Mouse (Mus musculus) brown adipose tissue, adult 24 weeks (tissue): ENCODE results near the gene Cdt1. TPM values are rescaled to one million over a fixed set of nuclear protein-coding genes. Genes with fewer than 3 reads are reported as not detected.
A peak's percentile ranks its signal among the peaks of the same experiment; 100 is the strongest.

Experiments
- H3K27ac ChIP-seq: fragments of 200-500 bp; replicated peaks from 2 replicates; pipeline ENCODE4 v1.5.1; 2012; ENCODE audit warnings: low read depth, mild to moderate bottlenecking, low read length
- H3K4me1 ChIP-seq: fragments of 200-500 bp; 2 replicates; pipeline ENCODE4 v1.6.1; 2012; ENCODE audit warnings: low read length, mixed read lengths; ENCODE audit not compliant: control insufficient read depth, insufficient read depth, insufficient read length
- H3K4me3 ChIP-seq: fragments of 200-500 bp; 2 replicates; pipeline ENCODE4 v1.5.1; 2012; ENCODE audit warnings: low read depth, mild to moderate bottlenecking, low read length, moderate library complexity; ENCODE audit not compliant: insufficient read depth
- polyA plus RNA-seq: library from polyadenylated mRNA; stranded (reverse); fragments of >200 nt; gene quantifications from 2 replicates; pipeline ENCODE4 v1.2.4, GENCODE M21; 2012; ENCODE audit not compliant: missing spikeins, insufficient read depth, insufficient read length

The Cdt1 gene
- polyA plus RNA-seq, 1 experiment, result 0.48 TPM

GRCm38 (mm10) chr8:122544138-122544537, 23.7 kb upstream of the Cdt1 start:
- H3K4me3 ChIP-seq, result no peak overlapping the region
- no peak overlapping the region for H3K27ac ChIP-seq

GRCm38 (mm10) chr8:122546066-122546755, 21.6 kb upstream of the Cdt1 start:
- no peak overlapping the region for H3K4me3 ChIP-seq
- peak overlapping the region; percentile 39 for H3K27ac ChIP-seq
- H3K4me1 ChIP-seq, result peaks cover 39% of the 10 kb centered on the region

More at GRCm38 (mm10) chr8:122544138-122544537, 23.7 kb upstream of the Cdt1 start:
- H3K4me1 ChIP-seq, result peaks cover 38% of the 10 kb centered on the region

GRCm38 (mm10) chr8:122546811-122547453, 20.9 kb upstream of the Cdt1 start:
- peak overlapping the region; percentile 45 for H3K4me3 ChIP-seq
- peaks cover 37% of the 10 kb centered on the region for H3K4me1 ChIP-seq
- peak overlapping the region; percentile 80 for H3K27ac ChIP-seq

DNA sequence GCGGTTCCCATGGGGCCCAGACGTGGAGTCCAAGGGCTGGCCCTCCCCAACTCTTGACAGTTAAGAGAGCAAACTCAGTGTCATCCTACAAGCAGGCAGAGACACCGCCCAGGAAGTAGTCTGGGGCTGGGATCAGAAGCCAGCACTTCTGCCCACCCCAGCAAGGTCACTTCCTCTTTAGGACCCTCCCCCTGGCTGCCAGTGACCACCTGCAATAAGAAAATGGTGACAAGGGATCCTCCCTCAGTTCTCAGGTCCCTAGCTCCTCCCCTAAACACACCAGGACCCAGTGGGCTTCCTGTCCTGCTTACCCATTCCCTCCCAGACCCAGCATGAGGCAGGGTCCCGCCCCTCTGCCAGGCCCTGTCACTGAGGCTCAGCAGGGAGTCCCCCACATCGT, 20.0 kb upstream of the Cdt1 start:
- Histone ChIP-seq H3K27ac (peak overlapping the region; percentile 80), H3K4me1 (peaks cover 34% of the 10 kb centered on the region), H3K4me3 (peak overlapping the region; percentile 45)

- peak overlapping the region; percentile 80 for H3K27ac ChIP-seq
- peak overlapping the region; percentile 45 for H3K4me3 ChIP-seq
- peaks cover 33% of the 10 kb centered on the region for H3K4me1 ChIP-seq
These were observed 19.5 kb upstream of the Cdt1 start for GRCm38 (mm10) chr8:122548331-122548730.

- H3K4me1 ChIP-seq, result peaks cover 32% of the 10 kb centered on the region
- peak overlapping the region; percentile 80 for H3K27ac ChIP-seq
- peak overlapping the region; percentile 45 for H3K4me3 ChIP-seq
These were observed 18.9 kb upstream of the Cdt1 start for GRCm38 (mm10) chr8:122548891-122549439.

DNA sequence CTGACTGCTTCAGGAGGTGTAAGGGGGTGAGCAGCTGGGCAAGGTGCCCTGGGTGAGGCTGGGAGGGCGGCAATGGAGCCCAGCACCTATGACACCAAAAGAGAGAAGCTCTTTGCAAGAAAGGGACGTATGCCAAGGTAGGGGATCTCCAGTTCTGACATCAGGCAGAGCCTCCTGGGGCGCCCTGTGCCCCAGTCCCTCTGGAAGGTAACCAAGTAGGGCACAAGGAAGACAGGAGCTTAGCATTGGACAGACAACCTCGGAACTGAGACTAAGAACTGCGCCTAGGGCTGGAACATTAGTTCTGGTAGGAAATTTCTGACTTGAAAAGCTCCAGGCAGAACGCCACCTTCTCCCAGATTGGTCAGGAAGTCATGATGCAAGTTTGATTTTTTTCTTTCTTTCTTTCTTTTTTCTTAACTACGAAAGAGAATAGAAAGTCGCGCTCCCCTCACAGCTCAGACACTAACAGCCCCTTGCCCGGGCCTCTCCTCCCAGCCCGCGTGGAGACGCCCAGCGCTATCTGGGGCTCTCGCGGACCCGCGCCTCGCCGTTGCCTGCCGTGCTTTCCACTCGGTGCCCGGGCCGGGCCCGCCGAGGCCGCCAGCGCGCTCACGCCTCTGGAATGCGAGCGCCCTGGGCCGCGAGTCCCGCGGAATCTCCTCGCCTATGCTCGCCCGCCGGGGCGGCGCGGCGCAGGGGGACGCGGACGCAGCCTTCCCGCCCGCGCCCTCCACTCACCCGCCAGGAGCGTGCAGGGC, 17.4 kb upstream of the Cdt1 start:
- Histone ChIP-seq H3K4me1 (peaks cover 29% of the 10 kb centered on the region), H3K27ac (peak overlapping the region; percentile 83), H3K4me3 (peak overlapping the region; percentile 85)

DNA sequence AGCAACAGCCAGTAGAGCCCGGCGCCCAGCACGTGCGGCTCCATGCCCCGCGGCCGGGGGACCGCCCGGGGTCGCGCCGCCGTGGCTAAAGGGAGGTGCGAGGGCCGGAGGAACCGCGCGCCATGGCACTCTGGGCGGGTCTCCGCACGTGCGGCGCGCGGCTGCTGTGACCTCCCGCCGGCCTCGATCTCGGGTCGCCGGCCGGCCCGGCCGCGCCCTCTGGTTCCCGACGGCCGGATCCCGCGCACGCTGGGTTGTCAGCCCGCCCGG, 16.9 kb upstream of the Cdt1 start:
- Histone ChIP-seq H3K4me3 (peak overlapping the region; percentile 85), H3K27ac (peak overlapping the region; percentile 83), H3K4me1 (peaks cover 27% of the 10 kb centered on the region)

DNA sequence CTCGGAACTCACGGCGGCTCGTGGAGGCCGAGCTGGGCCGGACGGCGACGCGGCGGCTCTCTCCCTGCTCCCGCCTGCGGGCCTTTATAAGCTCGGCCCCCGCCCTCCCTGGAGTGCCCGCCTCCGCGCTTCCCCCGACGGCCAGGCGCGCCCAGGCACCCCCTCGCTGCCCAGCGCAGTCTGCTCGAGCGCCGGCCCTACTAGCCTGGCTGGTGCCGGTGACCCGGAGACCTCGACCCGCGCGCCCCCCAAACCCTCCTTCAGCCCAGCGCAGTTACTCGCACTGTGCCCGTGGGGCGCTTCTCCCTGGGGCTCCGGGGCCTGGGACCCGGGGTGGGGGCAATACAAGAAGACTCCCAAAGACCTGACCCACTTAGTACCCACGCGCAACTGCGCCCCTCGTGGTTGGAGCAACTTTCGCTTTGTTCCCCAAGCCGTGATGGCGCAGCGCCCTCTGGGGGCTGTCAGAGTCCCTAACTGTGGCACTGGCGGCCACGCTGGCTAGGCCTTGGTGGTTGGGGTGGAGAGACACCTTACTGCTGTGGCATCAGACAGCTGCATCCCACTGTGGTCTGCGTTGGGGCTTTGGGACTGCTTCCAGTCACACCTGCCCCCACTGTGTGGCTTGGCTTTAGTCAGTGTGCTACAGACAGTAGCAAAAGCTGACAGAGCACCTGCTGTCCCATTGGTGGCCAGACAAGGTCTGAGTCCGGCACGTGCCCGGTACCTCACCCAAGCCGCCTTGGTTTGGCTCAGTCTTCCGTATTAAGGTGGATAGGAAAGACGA, 16.4 kb upstream of the Cdt1 start, which contains the start of gene Piezo1:
TSS of gene Piezo1 (minus strand) at position 65 of the 787 bp plus-strand sequence.
- peaks cover 29% of the 10 kb centered on the region for H3K4me1 ChIP-seq
- H3K27ac ChIP-seq, result peak within 1 kb of the TSS; percentile 83
- peak within 1 kb of the TSS; percentile 85 for H3K4me3 ChIP-seq

DNA sequence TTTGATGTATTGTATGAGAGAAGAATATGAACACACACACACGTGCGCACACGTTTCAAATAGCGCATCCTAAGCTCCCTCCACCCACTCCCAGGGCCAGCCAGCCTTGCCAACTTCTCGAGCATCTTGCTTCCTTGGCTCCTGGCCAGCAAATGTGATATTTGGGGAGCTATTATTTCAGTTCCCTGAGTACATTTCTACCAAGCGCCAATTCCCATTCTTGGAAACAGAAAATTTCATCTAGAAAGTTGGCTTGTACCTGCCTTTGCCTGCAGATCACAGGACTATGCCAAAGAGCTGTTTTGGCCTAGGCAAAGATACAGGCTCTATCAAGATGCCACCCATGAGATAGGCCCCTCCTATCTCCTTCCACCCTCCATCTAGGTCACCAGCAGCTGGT, 13.0 kb upstream of the Cdt1 start:
- H3K27ac ChIP-seq, result no peak overlapping the region
- H3K4me3 ChIP-seq, result no peak overlapping the region
- H3K4me1 ChIP-seq, result peaks cover 17% of the 10 kb centered on the region

GRCm38 (mm10) chr8:122556030-122557009, 11.5 kb upstream of the Cdt1 start:
- Histone ChIP-seq H3K27ac (peak overlapping the region; percentile 93), H3K4me1 (peaks cover 15% of the 10 kb centered on the region), H3K4me3 (peak overlapping the region; percentile 56)

GRCm38 (mm10) chr8:122557248-122558038, 10.4 kb upstream of the Cdt1 start:
- peak overlapping the region; percentile 93 for H3K27ac ChIP-seq
- H3K4me3 ChIP-seq, result no peak overlapping the region
- H3K4me1 ChIP-seq, result peaks cover 13% of the 10 kb centered on the region

GRCm38 (mm10) chr8:122558671-122559349, 9.0 kb upstream of the Cdt1 start:
- Histone ChIP-seq H3K4me1 (peaks cover 13% of the 10 kb centered on the region), H3K4me3 (no peak overlapping the region), H3K27ac (0 out of 2 replicates have a peak overlapping the region, but pooled peaks have one; percentile 24)
